Mouse (Mus musculus) gastrocnemius, postnatal 25 days (tissue): ENCODE data around the gene Ift88. TPM values are rescaled to one million over a fixed set of nuclear protein-coding genes. Genes with fewer than 3 reads are reported as not detected.

Experiments used
- total RNA-seq, 2 experiments: library from RNA; stranded (reverse); gene quantifications; 1 replicate in 1 of 2; 2 replicates in 1 of 2; pipeline ENCODE4 v1.2.3; 2021

The Ift88 gene
- total RNA-seq, 2 experiments from 2014 or later = 2.5 to 2.8 TPM

Other genes with a start within 250 kb of the Ift88 start
- 1 to 10 TPM; 3.4 to 5.2 TPM for gene Cryl1, start 25.5 kb upstream of the Ift88 start, total RNA-seq
- gene Il17d, start 100.7 kb downstream of the Ift88 start, total RNA-seq = 1 to 10 TPM; 1.6 to 2.6 TPM
- gene Eef1akmt1, start 147.6 kb downstream of the Ift88 start, total RNA-seq = 10 to 100 TPM; 23.2 to 24.2 TPM
- 10 to 100 TPM in 1 of 2 experiments, 1 to 10 TPM in 1; 6.4 to 10.1 TPM for gene Xpo4, start 241.4 kb downstream of the Ift88 start, total RNA-seq